Mouse (Mus musculus): ENCODE data around the gene Rgs8.
A peak's percentile ranks its signal among the peaks of the same experiment; 100 is the strongest.

Gene Rgs8

DNA sequence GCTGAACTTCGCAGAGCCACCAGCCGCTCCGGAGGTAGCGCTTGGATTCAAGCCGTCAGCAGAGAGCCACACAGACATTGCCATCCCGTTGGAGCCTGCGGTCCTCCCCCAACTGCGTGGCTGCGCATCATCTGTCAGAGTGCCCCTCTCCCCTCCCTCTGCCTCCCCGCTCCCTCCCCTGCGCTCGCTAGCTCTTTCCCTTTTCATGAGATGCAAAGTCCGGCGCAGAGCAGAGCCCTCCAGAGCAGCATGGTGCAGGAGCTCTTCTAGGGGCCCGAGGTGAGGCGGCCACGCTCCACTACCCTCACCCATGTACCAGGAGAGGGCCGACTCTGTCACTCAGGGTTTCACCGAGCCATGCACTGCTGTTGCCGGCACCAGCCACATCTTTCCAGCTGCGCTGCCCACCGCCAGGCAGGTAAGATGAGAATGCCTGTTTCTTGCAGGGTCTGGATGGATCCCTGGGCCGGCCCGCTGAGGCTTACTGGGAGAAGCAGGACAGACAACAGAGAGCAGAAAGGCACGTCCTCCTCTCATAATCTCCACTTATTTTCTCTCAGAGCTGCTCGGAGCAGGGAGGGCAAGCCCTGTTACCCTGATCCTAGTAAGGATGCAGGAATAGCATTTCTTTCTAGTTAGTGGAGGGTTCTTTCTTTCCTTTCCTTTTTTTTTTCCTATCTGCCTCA, at the start of gene Rgs8:
TSS of gene Rgs8 (plus strand) at position 88 of the 686 bp plus-strand sequence.
- DNase-seq (ENCODE audit: low spot score): no peak

- DNase-seq (ENCODE audit: low spot score): no peak
Observed at GRCm38 (mm10) chr1:153617340-153617830, 35.4 kb upstream of the Rgs8 start.

- no peak for DNase-seq (ENCODE audit: low spot score)
Observed at GRCm38 (mm10) chr1:153623036-153623435, 29.8 kb upstream of the Rgs8 start.

GRCm38 (mm10) chr1:153632686-153633085, 20.1 kb upstream of the Rgs8 start:
- no peak for DNase-seq (ENCODE audit: low spot score)

DNA sequence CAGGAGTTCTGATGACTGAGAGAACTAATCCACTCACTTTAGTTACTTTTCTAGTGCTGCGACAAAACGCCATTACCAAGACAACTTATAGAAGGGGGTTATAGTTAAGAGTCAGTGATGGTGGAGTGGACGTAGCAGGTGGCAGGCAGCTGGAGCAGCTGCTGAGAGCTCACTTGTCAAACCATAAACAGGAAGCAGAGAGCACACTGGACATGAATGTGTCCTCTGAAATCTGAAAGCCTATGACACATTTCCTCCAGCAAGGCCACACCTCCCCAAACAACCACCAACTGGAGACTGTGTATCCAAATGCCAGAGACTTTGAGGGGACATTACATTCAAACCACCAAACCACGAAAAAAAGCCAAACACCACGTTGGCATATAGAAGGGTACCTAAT, 17.8 kb upstream of the Rgs8 start:
- DNase-seq (ENCODE audit: low spot score): no peak

GRCm38 (mm10) chr1:153635521-153635920, 17.3 kb upstream of the Rgs8 start:
- peak; percentile 71 for DNase-seq (ENCODE audit: low spot score)

DNA sequence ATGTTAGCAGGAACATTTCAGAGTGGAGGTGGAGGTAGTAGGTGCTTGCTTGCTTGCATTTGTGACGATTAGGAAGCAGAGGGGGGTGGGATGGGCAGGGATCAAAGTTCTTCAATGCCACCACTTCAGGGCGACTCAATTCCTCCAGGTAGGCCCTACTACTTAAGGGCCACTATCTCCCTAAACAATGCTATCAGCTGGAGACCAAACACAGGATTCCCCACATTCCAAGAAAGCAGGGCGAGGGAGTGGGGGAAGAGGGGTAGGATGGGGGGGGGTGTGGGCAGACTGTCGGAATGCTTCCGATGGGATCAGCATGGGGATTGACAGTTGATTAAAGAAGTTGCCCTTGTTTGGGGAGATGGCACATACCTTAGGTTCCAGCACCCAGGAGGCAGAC, 16.0 kb upstream of the Rgs8 start:
- no peak for DNase-seq (ENCODE audit: low spot score)

DNA sequence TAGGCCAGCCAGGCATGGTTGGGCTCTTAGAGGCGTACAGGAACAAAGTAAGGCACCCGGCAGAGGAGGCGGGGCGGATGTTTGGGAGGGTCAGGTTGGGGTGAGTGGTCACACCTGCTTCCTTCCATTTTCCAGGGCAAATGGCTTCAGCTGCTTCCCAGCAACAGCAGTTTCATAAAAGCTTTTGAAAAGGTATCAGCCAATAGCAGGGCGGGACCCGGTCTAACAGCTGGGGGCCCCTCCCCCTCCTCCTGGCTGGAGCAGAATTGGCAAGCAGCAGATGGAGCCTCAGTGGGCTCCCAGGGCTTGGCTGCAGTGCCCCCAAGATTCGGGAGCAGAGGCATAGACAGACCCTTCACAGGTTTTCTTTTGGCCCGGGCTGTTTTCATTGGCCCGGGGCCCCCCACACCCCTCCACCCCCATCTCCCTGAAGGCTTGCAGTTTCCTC, 11.3 kb upstream of the Rgs8 start:
- peak; percentile 32 for DNase-seq (ENCODE audit: low spot score)

- DNase-seq (ENCODE audit: low spot score): peak; percentile 44
Observed at GRCm38 (mm10) chr1:153641940-153642501, 10.8 kb upstream of the Rgs8 start.

- DNase-seq (ENCODE audit: low spot score): no peak
Observed at GRCm38 (mm10) chr1:153653674-153654073, 849 bp downstream of the Rgs8 start.

DNA sequence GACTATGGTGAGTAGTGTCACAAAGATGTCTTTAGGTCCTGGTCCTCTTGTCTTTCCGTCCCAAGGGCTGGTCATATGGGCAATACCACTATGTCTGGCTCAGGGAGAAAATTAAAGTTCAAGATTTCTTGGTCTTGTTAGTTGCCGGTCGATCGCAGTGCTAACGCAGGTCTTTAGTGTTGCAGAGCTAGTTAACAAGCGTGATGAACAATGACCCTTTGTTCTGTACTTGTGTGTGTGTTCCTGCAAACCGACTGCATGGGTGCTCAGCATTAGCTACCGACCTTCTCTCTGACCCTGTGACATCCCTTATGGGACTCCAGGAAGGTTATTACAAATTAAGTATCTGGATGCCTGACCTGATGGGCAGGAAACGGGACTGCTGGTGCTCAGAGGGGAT, 6.8 kb downstream of the Rgs8 start:
- DNase-seq (ENCODE audit: low spot score): no peak

DNA sequence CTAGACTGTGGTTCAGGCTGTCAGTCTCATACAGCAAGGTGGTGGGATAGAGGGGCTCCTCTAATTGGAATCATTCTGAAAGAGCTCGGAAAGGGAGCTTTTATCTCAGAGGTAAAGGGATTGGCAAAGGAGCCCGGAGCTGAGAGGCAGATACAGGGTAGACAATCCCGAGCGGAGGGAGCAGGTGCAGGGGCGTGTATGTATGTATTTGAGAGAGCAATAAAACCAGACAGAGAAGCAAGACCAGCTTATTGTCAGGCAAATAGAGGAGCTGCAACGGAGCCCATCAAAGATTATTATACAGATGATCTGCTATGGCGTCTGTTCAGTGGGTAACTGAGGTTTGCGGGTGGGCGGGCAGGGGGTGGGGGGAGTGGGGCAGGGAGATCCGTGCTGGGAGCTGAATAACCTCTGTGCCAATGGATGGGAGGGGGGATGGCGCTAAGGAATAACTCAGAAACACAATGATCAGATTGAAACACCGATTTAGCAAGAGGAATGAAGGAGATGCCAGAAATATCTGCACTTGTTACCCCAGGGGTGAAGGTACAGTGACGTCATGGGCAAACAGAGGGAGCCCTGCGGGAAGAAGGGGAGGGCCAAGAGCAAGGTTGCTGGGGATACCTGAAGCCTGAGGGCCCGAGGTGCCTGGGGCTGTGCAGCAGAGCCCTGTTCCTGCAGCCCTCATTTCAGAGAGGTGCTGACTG, 8.3 kb downstream of the Rgs8 start:
- DNase-seq (ENCODE audit: low spot score): no peak

DNA sequence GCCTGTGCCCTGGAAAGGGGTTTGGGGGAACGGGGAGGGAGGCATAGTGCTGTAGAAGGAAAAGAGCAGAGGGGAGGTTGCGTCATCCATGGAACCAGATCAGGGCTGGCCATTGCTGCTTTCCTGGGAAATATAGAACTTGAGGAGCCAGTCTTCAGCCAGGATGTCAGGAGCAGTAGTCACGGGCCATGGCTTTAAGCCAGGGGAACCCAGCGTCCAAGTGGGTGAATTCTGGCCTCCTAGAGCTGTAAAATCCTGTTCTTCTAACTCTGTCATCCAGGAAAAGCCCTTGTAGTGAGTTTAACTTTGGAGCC, 8.8 kb downstream of the Rgs8 start:
- no peak for DNase-seq (ENCODE audit: low spot score)

- DNase-seq (ENCODE audit: low spot score): no peak
Observed at GRCm38 (mm10) chr1:153662362-153662761, 9.5 kb downstream of the Rgs8 start.

- DNase-seq (ENCODE audit: low spot score): no peak
Observed at GRCm38 (mm10) chr1:153665066-153665715, 12.4 kb downstream of the Rgs8 start.

- no peak for DNase-seq (ENCODE audit: low spot score)
Observed at GRCm38 (mm10) chr1:153666236-153666635, 13.4 kb downstream of the Rgs8 start.

DNA sequence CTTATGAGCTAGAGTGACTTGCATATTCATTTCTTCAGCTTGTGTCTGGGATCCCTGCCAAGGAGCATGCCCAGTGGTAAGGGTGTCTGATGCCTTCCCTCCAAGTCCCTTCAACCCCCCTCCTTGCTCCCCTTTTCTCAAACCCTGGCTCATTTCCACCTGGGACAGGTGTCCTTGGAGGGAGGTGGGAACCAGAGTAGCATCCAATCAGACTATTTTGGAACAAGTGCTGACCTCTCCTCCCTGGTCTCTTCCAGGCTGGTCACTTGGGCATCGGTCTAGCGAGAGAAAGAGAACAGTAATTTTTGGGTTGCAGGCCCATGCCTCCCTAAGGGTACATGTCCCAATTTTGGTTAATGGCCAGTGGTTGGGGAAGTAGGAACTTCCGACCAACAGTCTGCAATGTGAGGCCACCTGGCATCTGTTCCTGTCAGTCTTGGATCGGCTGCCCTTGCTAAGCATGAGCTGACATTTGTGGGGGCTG, 14.5 kb downstream of the Rgs8 start:
- no peak for DNase-seq (ENCODE audit: low spot score)

DNA sequence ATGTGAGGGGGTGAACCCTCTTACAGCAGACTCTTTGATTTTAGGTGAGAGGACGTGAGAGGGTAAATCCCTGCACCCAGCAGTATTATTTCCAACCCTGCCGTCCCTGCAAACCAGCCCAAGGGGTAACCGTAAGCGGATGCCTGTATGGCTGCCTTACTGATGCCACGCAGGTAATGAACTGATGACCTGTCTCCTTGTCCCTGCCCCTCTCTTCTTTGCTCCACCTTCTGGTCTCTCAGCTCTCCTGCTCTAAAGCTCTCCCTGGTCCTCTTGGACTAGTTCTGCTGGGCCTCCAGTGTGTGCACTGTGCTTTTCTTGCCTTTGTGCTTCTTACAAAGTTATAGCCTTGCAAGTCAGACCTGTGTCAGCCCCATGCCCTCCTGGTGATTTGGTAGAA, 15.0 kb downstream of the Rgs8 start:
- no peak for DNase-seq (ENCODE audit: low spot score)

DNA sequence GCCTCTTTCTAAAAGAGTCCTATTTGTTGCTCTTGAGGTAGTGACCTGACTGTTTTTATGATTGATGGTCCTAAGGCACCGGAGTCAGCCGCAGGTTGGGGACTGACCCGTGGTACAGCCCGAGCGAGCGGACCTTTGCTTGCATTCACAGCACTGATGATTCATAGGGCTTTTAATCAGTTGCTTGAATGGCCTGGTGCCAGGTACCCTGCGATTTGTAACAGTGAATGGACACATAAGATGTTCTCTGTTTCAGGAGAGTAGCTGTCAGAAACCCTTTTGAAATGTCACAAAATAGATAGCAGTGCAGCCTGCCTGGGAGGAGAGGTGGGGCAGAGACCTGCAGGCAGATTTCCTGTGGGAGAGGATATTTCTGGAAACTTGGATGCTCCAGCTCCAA, 16.3 kb downstream of the Rgs8 start:
- DNase-seq (ENCODE audit: low spot score): no peak

- no peak for DNase-seq (ENCODE audit: low spot score)
Observed at GRCm38 (mm10) chr1:153669728-153670127, 16.9 kb downstream of the Rgs8 start.

GRCm38 (mm10) chr1:153671352-153671751, 18.5 kb downstream of the Rgs8 start:
- no peak for DNase-seq (ENCODE audit: low spot score)

DNA sequence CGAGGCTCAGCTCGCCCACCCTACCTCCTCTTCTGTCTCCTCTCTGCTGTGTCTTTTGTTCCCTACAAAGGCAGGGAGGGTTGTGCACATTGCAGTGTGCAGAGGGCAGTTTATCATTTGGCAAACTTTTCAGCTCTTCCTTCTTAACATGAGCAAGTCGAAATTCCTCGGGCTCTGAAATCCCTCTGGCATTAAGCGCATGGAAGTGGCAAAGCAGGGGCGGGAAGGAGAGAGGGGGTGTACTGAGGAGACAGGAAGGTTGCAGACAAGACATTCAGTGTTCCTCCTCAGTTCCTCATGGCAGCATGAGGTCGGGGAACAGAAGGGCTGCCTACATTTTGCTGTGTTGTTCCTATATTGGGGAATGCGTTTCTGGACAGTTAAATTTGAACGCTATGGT, 19.9 kb downstream of the Rgs8 start:
- DNase-seq (ENCODE audit: low spot score): no peak

DNA sequence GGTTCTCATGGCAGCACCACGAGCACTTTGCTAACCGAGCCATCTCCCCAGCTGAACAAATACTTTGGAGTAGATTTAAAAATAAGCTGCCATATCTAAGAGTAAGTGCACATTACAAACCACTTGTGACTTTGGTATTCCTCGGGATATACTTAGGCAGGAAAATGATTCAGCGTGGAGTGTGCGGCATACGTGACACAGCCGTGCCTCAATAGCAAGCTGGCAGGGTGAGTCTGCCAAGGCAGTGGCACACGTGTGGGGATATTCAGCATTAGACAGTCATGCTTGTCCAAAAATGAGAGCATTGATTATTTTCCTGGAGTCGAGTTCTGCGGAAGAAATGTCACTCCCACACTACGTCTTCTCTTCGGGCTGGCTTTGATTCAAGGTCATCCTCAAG, 21.1 kb downstream of the Rgs8 start:
- DNase-seq (ENCODE audit: low spot score): no peak
